ENCODE assay signal across 31 mouse cellular contexts in the genomic region with DNA sequence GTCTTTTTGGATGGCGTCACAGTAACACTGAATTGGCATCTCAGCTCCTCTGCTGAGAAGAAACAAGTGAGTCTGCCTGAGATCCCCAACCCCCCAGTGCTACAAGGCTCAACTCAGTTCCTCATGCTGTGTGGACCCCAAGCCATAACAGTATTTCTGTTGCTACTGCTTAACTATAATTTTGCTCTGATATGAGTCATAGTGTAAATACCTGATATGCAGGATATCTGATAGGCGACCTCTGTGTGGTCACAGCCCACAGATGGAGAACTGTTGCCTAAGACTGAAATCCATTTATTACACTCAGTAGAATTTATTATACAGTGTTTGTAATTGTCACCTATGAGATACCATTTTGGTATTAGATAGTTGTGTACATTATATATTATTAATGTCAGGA. TPM values are rescaled to one million over a fixed set of nuclear protein-coding genes. Genes with fewer than 3 reads are reported as not detected.
"Had no signal": no experiment of that assay in that cellular context is flagged by ENCODE, and none has a peak within 500 bp of the region (broad histone marks: within the 10 kb centered on the region; RNA-seq: fewer than 3 reads in every experiment).

No protein-coding gene starts in this region.

- H3K27ac ChIP-seq: heart, embryonic 10.5 days; heart, embryonic 13.5 days; heart, embryonic 15.5 days; hindbrain, embryonic 10.5 days; hindbrain, embryonic 12.5 days; hindbrain, embryonic 13.5 days; hindbrain, embryonic 14.5 days; hindbrain, embryonic 15.5 days; hindbrain, postnatal 0 days; kidney, embryonic 15.5 days; kidney, postnatal 0 days; layer of hippocampus, adult 2 months had no signal

- H3K4me2 ChIP-seq: heart, embryonic 11.5 days; heart, embryonic 12.5 days; heart, embryonic 13.5 days; heart, embryonic 15.5 days; hindbrain, embryonic 12.5 days; hindbrain, embryonic 13.5 days; hindbrain, embryonic 14.5 days; hindbrain, embryonic 15.5 days; kidney, embryonic 15.5 days had no signal

- DNase-seq: heart, postnatal 10 days; heart, postnatal 14 days; heart, postnatal 36 days; heart, postnatal 4 days; kidney, adult 11 months; kidney, adult 18-20 months; kidney, adult 2 months; kidney, adult 8-10 months; kidney, adult 9 months; kidney, postnatal 10 days; kidney, postnatal 14 days; kidney, postnatal 25 days; kidney, postnatal 36 days; layer of hippocampus, adult 9-11 months; layer of hippocampus, postnatal 36 days had no signal

- H3K27me3 ChIP-seq: heart, embryonic 12.5 days; heart, embryonic 13.5 days; heart, embryonic 15.5 days; hindbrain, embryonic 12.5 days; hindbrain, embryonic 13.5 days; hindbrain, embryonic 15.5 days; kidney, embryonic 15.5 days had no signal

- ATAC-seq: hindbrain, embryonic 16.5 days; hindbrain, postnatal 0 days; inflammation-experienced regulatory T-cells, adult 6 months had no signal

- H3K4me1 ChIP-seq: heart, embryonic 10.5 days; heart, embryonic 12.5 days; heart, embryonic 13.5 days; heart, embryonic 15.5 days; hindbrain, embryonic 10.5 days; hindbrain, embryonic 12.5 days; hindbrain, embryonic 13.5 days; hindbrain, embryonic 15.5 days; kidney, embryonic 15.5 days had no signal

- H3K9me3 ChIP-seq: heart, embryonic 10.5 days; heart, embryonic 12.5 days; heart, embryonic 13.5 days; heart, embryonic 15.5 days; hindbrain, embryonic 10.5 days; hindbrain, embryonic 12.5 days; hindbrain, embryonic 13.5 days; hindbrain, embryonic 15.5 days; kidney, embryonic 15.5 days had no signal

- H3K4me3 ChIP-seq: heart, embryonic 10.5 days; heart, embryonic 12.5 days; heart, embryonic 13.5 days; heart, embryonic 15.5 days; hindbrain, embryonic 10.5 days; hindbrain, embryonic 12.5 days; hindbrain, embryonic 13.5 days; hindbrain, embryonic 15.5 days; kidney, embryonic 15.5 days; layer of hippocampus, adult 2 months had no signal

- H3K9ac ChIP-seq: heart, embryonic 12.5 days; heart, embryonic 13.5 days; heart, embryonic 15.5 days; hindbrain, embryonic 12.5 days; hindbrain, embryonic 13.5 days; hindbrain, embryonic 14.5 days; hindbrain, embryonic 15.5 days; kidney, embryonic 15.5 days had no signal

RNA-seq across cellular contexts. Expression of gene 3110070M22Rik, which starts 10.4 kb away (rescaled TPM):
- polyA plus RNA-seq: inflammation-experienced regulatory T-cells, adult 6 months had no signal
